Mouse (Mus musculus): Measurements from ENCODE around the gene Cyp3a41b. TPM values are rescaled to one million over a fixed set of nuclear protein-coding genes. Genes with fewer than 3 reads are reported as not detected.
"Not testable (repeated sequence)": the region's sequence is repeated elsewhere in the genome, so short reads cannot be mapped to it uniquely, and the experiment has no call there.

The Cyp3a41b gene
- not detected for total RNA-seq (2021)
- long read RNA-seq, experiment 1 = 0 reads
- long read RNA-seq, experiment 2 = 0 reads

DNA sequence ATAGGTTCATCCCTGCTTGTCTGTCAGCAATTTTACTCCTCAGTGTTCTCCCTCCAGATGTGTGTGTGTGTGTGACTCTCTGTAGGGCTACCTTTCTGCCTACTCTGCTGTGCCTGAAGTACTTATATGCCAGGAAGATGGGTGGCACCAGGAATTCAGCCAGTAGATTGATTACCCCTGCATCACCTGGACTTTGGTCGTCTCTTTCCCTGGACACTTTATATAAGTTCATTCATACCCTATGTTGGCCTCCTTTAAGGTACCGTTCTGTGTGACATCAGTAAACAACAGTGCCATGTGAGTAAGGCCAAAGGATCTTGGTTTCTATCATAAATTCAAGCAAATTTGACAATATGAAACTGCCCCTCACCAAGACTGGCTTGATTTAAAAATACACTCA lies at the start of gene Cyp3a41b:
Gene Cyp3a41b (minus strand): TSS at position 101 of the 400 bp plus-strand sequence.
- DNase-seq (ENCODE audit: low spot score in 2 of 2) = not testable (repeated sequence)

DNA sequence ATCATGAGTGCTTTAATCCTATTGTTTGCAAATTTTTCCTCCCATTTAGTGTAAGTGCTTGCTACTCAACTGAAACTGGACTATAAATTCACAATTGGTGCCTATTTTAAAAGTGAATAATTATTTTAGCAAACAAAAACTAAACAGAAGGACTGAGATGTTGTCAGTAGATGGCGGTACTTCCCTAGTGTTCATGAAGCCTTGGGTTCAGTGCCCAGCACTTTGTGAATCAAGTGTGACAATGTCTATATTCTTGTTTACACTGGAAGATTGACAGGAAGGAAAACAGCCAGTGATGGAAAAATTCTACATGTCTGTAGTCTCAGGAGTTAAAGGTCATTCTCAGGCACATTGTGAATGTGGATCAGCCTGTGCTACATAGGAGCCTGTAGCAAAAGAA lies 47.8 kb upstream of the Cyp3a41b start:
- DNase-seq (ENCODE audit: low spot score in 2 of 2) = not testable (repeated sequence)

DNA sequence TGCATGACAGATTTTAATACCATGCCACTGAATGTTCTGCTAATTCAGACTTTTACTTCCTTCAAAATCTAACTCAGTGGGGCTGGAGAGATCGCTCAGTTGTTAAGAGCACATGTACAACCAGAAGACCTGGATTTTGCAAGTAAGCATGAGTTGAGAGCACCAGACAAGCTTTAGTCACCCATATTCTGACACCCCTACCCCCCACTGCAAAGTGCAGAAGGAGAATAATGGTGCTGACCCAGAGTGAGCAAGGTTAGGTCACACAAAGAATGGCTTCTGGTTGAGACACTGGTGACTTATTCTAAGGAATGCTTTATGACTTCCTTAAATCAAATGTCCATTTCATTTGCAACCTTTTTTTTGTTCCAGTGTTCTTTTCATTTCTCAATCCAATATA lies 20.4 kb upstream of the Cyp3a41b start:
- not testable (repeated sequence) for DNase-seq (ENCODE audit: low spot score in 2 of 2)

DNA sequence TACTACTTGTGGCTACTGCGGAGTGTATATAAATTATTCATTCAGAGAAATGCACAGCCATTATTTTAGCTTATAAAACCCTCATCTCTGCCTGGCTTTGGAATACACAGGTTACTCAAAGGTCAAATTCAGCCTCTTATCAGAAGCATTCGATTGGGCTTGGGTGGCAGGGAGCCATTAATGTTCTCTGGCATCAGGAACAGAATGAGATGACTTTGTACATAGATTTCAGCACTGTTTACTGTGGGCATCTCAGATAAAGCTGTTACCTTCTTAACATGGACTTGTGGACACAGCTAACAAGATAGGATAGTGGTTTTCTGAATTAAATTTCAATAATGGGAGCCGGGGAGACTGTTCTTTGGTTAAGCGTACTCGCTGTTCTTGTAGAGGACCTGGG lies 13.3 kb upstream of the Cyp3a41b start:
- not testable (repeated sequence) for DNase-seq (ENCODE audit: low spot score in 2 of 2)

DNA sequence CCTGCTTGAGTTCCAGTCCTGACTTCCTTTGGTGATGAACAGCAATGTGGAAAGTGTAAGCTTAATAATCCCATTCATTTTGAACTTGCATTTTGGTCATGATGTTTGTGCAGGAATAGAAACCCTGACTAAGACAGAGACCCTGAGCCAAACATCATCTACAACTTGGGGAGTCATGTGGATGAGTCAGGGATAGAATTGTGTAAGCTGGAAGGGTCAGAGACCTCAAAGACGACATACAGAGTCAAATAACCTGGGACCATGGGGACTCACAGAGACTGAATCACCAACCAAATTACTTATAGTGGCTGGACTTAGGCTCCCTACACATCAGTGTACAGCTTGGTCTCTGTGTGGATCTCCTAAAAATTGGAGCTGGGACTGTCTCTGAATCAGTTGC lies 7.2 kb downstream of the Cyp3a41b start:
- not testable (repeated sequence) for DNase-seq (ENCODE audit: low spot score in 2 of 2)

DNA sequence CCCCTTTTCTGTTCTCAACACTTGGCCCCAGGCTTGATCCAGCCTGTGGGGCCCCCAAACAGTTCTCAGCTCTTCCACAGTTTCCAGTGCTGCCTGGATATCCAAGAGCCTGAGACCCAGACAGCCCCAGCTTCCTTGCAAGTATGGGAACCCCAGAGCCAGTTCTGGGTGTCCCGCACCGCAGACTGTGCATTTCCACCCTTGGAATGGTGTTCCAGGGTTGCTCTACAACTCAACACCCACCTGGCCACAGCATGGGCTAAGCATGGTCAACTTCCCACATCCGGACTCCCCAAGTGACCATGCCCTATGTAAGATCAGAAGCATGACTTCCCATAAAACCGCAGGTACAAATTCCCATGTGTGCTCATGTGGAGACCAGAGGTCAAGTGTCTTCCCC lies 8.9 kb downstream of the Cyp3a41b start:
- DNase-seq (ENCODE audit: low spot score in 2 of 2) = not testable (repeated sequence)

DNA sequence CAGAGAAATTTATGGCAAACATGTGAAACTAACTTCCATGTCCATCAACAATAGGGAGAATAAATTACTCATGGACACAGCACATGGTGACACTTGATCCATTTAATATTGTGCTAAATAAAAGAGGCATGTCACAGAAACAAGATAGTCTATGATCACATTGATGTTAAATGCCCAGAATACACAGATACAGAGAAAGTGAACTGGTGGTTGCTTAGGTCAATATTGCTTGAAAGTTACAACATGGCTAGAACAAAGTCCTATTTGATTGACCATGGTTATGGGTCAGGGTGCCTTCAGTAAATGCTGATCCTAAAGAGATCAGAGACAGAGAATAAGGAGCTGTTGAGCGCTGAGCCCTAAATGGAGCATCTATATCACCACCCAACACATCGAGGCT lies 12.6 kb downstream of the Cyp3a41b start:
- not testable (repeated sequence) for DNase-seq (ENCODE audit: low spot score in 2 of 2)

Other genes with a start within 250 kb of the Cyp3a41b start
- gene Cyp3a57, start 239.5 kb downstream of the Cyp3a41b start, total RNA-seq (2021) = not detected
- not detected for gene Cyp3a16, start 115.0 kb downstream of the Cyp3a41b start, total RNA-seq (2021)
- not detected for gene Cyp3a41a, start 135.4 kb upstream of the Cyp3a41b start, total RNA-seq (2021)
- gene Cyp3a44, start 221.1 kb upstream of the Cyp3a41b start, total RNA-seq (2021) = not detected

All from layer of hippocampus, postnatal 14 days (tissue).